Mouse (Mus musculus) olfactory bulb, adult 2 months (tissue): ENCODE measurements around the gene Jarid2. TPM values are rescaled to one million over a fixed set of nuclear protein-coding genes. Genes with fewer than 3 reads are reported as not detected.

Experiments used
- H3K27ac ChIP-seq: fragments of 200-500 bp; 2 replicates; pipeline ENCODE4 v1.5.1; 2012; ENCODE audit warnings: low read depth, low read length; ENCODE audit not compliant: insufficient read depth
- H3K4me1 ChIP-seq: fragments of 200-500 bp; 2 replicates; pipeline ENCODE4 v1.6.1; 2012; ENCODE audit warnings: low read length; ENCODE audit not compliant: control insufficient read depth, insufficient read depth
- H3K4me3 ChIP-seq: fragments of 200-500 bp; 2 replicates; pipeline ENCODE4 v1.5.1; 2012; ENCODE audit warnings: mild to moderate bottlenecking, low read depth, low read length, moderate library complexity; ENCODE audit not compliant: insufficient read depth
- CTCF ChIP-seq: fragments of 200-500 bp; IDR thresholded peaks from 2 replicates; pipeline ENCODE4 v1.5.1; 2012; ENCODE audit warnings: low read depth, mild to moderate bottlenecking, low read length, moderate library complexity; ENCODE audit not compliant: insufficient read depth
- POLR2A ChIP-seq: fragments of 200-500 bp; IDR thresholded peaks from 2 replicates; pipeline ENCODE4 v1.6.1; 2012; ENCODE audit warnings: mild to moderate bottlenecking, low read depth, low read length, moderate library complexity; ENCODE audit not compliant: insufficient read depth
- WGBS: fragments of 180-500 bp; shearing (Covaris S2); methylation state at CpG from one replicate; pipeline ENCODE4 v1.1.7; 2018; 5-methylcytosine and 5-hydroxymethylcytosine counted together
- polyA plus RNA-seq: library from polyadenylated mRNA; stranded (reverse); fragments of >200 nt; gene quantifications from 2 replicates; pipeline ENCODE4 v1.2.4, GENCODE M21; 2012; ENCODE audit warnings: low replicate concordance; ENCODE audit not compliant: missing spikeins, insufficient read depth, insufficient read length

Gene Jarid2
- polyA plus RNA-seq, 1 experiment, result 107 TPM

GRCm38 (mm10) chr13:44789982-44790381 is 60.7 kb downstream of the Jarid2 start:
- 79% methylated on average over 2 of the region's 2 CpGs for WGBS
- Histone ChIP-seq H3K4me1 (peaks cover 8% of the 10 kb centered on the region), H3K4me3 (no peak overlapping the region), H3K27ac (no peak overlapping the region)
- TF ChIP-seq POLR2A, result no peak
- TF ChIP-seq CTCF, result no peak

DNA sequence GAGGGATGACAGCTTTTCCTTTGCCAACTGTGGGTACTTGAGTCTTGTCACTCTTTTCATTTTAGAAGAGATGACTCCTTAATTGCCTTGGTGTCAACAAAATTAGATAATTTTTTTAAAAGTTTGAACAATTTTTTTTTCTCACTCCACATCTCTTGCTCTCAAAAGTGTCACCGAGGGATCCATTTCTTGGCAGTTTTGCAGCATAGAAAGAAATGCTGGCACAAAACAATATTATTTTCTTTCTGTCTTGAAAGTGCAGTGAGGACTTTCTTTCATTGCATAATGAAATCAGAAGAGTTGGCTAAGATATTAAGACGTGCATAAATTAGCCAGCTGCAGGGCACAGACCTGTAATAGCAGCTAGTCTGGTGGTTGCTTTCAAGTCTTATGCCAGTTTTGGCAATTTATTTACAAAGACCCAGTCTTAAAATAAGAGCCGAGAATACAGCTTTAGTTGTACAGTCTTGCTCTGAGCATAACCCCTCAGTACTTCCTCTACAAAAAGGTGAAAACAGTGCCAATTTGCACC is 63.2 kb downstream of the Jarid2 start:
- TF ChIP-seq CTCF (no peak), POLR2A (no peak)
- Histone ChIP-seq H3K4me3 (no peak overlapping the region), H3K27ac (no peak overlapping the region), H3K4me1 (peaks cover 3% of the 10 kb centered on the region)
- 24% methylated on average over 3 of the region's 3 CpGs for WGBS

- H3K4me1 ChIP-seq, result peaks cover 3% of the 10 kb centered on the region
- 62% methylated on average over 3 of the region's 3 CpGs for WGBS
- H3K27ac ChIP-seq, result no peak overlapping the region
- no peak for TF ChIP-seq CTCF
- TF ChIP-seq POLR2A, result no peak
- no peak overlapping the region for H3K4me3 ChIP-seq
These were observed 66.6 kb downstream of the Jarid2 start for GRCm38 (mm10) chr13:44795891-44796290.

- TF ChIP-seq CTCF, result no peak
- TF ChIP-seq POLR2A, result no peak
- WGBS, result 72% methylated on average over 2 of the region's 2 CpGs
- H3K27ac ChIP-seq, result no peak overlapping the region
- peaks cover 2% of the 10 kb centered on the region; the same call in 1 of the 2 replicates for H3K4me1 ChIP-seq
- H3K4me3 ChIP-seq, result no peak overlapping the region
These were observed 67.5 kb downstream of the Jarid2 start for GRCm38 (mm10) chr13:44796775-44797174.

DNA sequence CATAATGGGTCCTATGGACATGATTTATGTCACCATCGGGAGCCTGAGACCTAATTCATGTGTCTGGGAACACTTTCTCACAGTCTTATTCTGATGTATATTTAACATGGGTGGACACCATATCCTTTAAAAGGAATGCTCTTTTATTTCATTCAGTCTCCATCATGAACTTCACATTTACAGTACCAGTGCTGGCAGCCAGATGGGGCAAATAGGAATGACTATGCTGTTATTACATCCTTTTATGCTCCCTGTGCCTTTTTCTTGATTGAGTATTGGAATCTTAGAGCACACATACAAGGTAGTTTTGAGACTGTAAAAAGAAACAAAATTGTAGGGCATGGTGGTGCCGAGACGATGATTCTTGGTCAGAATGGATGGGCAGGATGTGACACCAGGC is 69.0 kb downstream of the Jarid2 start:
- TF ChIP-seq POLR2A, result no peak
- TF ChIP-seq CTCF, result no peak
- H3K4me3 ChIP-seq, result no peak overlapping the region
- no peak overlapping the region for H3K27ac ChIP-seq
- H3K4me1 ChIP-seq, result peaks cover 2% of the 10 kb centered on the region; the same call in 1 of the 2 replicates
- 85% methylated on average over 3 of the region's 3 CpGs for WGBS

DNA sequence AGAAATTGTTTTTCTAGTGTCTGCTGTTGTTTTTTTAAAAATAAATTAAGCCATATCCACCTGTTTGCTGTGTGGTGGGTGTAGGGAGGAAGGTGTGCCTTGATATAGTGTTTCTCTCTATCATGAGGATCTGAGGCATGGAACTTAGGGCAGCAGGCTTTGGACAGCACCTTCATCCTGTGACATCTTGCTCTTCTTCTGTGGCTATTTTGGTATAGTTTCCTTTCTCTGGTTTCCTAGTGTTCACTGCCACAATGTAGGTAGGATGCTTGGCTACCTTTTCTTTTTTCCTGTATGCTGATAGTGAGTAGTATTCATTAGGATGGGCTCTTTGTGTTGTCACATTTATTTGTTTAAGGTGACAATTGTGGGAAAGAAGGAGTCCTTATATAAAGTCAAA is 69.9 kb downstream of the Jarid2 start:
- H3K4me1 ChIP-seq, result peaks cover 2% of the 10 kb centered on the region; the same call in 1 of the 2 replicates
- no peak overlapping the region for H3K27ac ChIP-seq
- TF ChIP-seq POLR2A (no peak), CTCF (no peak)
- no peak overlapping the region for H3K4me3 ChIP-seq

DNA sequence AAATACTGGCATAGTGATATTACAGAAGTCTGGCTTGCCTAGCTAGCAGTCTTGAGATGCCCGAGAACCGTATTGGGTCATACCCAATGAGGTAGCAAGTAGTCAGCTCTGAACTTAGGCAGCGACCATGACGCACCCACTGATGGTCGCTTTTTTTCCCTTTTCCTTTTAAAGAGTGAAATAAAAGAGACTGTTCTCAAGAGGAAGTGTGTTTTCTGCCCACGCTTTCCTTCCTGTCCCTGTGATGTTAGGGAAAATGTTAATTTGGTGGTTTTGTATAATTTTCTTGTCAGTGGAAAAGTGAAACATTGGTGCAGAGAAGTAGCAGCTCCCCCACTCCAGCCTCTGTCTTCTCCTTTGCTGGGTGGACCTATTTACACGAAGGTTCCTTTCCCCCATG is 70.8 kb downstream of the Jarid2 start:
- peaks cover 2% of the 10 kb centered on the region; the same call in 1 of the 2 replicates for H3K4me1 ChIP-seq
- no peak overlapping the region for H3K4me3 ChIP-seq
- H3K27ac ChIP-seq, result peak overlapping the region; percentile 46; the same call in 1 of the 2 replicates
- WGBS, result 16% methylated on average over 7 of the region's 7 CpGs
- TF ChIP-seq CTCF (no peak), POLR2A (no peak)

GRCm38 (mm10) chr13:44804876-44805275 is 75.6 kb downstream of the Jarid2 start:
- WGBS, result 7% methylated on average over 1 of the region's 1 CpGs
- H3K4me3 ChIP-seq, result no peak overlapping the region
- H3K4me1 ChIP-seq, result peaks cover 4% of the 10 kb centered on the region; the same call in 1 of the 2 replicates
- TF ChIP-seq POLR2A, result no peak
- TF ChIP-seq CTCF, result no peak
- no peak overlapping the region for H3K27ac ChIP-seq

DNA sequence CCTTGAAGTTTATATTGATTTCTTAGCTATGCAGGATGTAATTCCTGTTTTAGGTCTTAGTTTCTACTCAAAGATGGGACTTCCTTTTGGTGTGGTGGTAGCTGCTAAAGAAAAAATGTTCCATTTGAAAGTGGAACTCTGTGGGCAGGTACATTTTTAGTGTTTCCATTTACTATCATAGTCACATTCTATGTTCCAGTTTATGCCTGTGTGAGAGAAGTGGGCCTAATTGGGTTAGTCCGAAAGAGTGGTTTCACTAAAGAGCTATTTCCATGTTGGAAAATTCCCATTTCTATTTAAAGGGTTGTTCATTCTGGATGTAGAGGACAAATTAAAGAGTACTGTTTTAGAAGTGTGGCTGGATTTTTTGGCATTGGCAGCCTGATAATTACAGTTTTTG is 79.0 kb downstream of the Jarid2 start:
- WGBS, result 25% methylated on average over 1 of the region's 1 CpGs

More for the DNA sequence above, 79.0 kb downstream of the Jarid2 start:
- H3K4me1 ChIP-seq, result 0 out of 2 replicates have a peak, but pooled peaks cover 2% of the 10 kb centered on the region
- TF ChIP-seq POLR2A, result no peak
- no peak for TF ChIP-seq CTCF
- H3K4me3 ChIP-seq, result no peak overlapping the region
- H3K27ac ChIP-seq, result no peak overlapping the region
